Mouse (Mus musculus) stomach, postnatal 0 days (tissue): ENCODE measurements around the gene Esr1.

Source experiments
- CTCF ChIP-seq: IDR thresholded peaks from 2 replicates; pipeline ENCODE4 v1.5.1; 2016; ENCODE audit warnings: antibody characterized with exemption, low read depth, mild to moderate bottlenecking, moderate library complexity
- EP300 ChIP-seq: optimal IDR thresholded peaks from 2 replicates; pipeline ENCODE3; 2016; ENCODE audit warnings: antibody characterized with exemption

DNA sequence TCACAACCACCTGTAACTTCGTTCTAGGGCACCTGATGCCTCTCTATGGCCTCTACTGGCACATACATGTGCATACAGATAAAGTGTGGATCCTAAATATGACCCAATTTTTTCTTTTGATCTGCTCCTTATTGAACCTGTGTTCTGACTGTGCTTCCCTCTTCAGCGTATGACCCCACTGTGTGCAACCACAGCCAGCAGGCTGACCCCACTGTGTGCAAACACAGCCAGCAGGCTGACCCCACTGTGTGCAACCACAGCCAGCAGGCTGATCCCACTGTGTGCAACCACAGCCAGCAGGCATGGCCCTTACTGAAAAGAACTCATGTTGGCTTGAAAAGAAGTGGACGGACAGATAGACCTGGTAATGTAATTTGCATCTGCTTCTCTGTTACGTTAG lies 8.9 kb upstream of the Esr1 start:
- TF ChIP-seq CTCF (no peak), EP300 (no peak)
